Mouse (Mus musculus) stomach, postnatal 0 days (tissue): Measurements from ENCODE around the gene Chrna4. TPM values are rescaled to one million over a fixed set of nuclear protein-coding genes. Genes with fewer than 3 reads are reported as not detected.

ENCODE experiments used
- ATAC-seq: fragments of 200-750 bp; cut with Nextera tagmentation; 2 replicates; pipeline ENCODE4 v1.8.0; 2017; ENCODE audit not compliant: low FRiP score, low TSS enrichment
- DNase-seq: peaks from one replicate; pipeline ENCODE4 v3.0.0-alpha.2; 2016; ENCODE audit warnings: low spot score
- H3K27ac ChIP-seq: fragments of 300-500 bp; sonication (generic); replicated peaks from 2 replicates; pipeline ENCODE4 v1.5.1; 2014; ENCODE audit warnings: mild to moderate bottlenecking, control low read depth
- H3K27me3 ChIP-seq: fragments of 300-500 bp; sonication (generic); 2 replicates; pipeline ENCODE4 v1.6.1; 2014; ENCODE audit warnings: low read length; ENCODE audit not compliant: control insufficient read depth, insufficient read depth
- H3K36me3 ChIP-seq: fragments of 300-500 bp; sonication (generic); 2 replicates; pipeline ENCODE4 v1.6.1; 2014; ENCODE audit warnings: low read length, mixed read lengths; ENCODE audit not compliant: control insufficient read depth, insufficient read depth
- H3K4me1 ChIP-seq: fragments of 300-500 bp; sonication (generic); replicated peaks from 2 replicates; pipeline ENCODE4 v1.6.1; 2014; ENCODE audit warnings: antibody characterized with exemption; ENCODE audit not compliant: control insufficient read depth, insufficient read depth
- H3K4me2 ChIP-seq: fragments of 300-500 bp; sonication (generic); replicated peaks from 2 replicates; pipeline ENCODE4 v1.6.1; 2014; ENCODE audit warnings: low read depth, mild to moderate bottlenecking, control low read depth, moderate library complexity
- H3K4me3 ChIP-seq: fragments of 300-500 bp; sonication (generic); 2 replicates; pipeline ENCODE4 v1.5.1; 2014; ENCODE audit warnings: low read depth, low read length, control low read depth
- H3K9ac ChIP-seq: fragments of 300-500 bp; sonication (generic); 2 replicates; pipeline ENCODE4 v1.6.1; 2014; ENCODE audit warnings: mild to moderate bottlenecking, low read length, control low read depth, mixed read lengths
- H3K9me3 ChIP-seq: fragments of 300-500 bp; sonication (generic); 2 replicates; pipeline ENCODE4 v1.6.1; 2016; ENCODE audit warnings: low read length; ENCODE audit not compliant: control insufficient read depth
- CTCF ChIP-seq: IDR thresholded peaks from 2 replicates; pipeline ENCODE4 v1.5.1; 2016; ENCODE audit warnings: antibody characterized with exemption, low read depth, mild to moderate bottlenecking, moderate library complexity
- EP300 ChIP-seq: optimal IDR thresholded peaks from 2 replicates; pipeline ENCODE3; 2016; ENCODE audit warnings: antibody characterized with exemption
- WGBS: fragments of 180-500 bp; shearing (Covaris S2); extraction: QIAGEN DNeasy Blood & Tissue Kit; methylation state at CpG from one replicate; pipeline ENCODE4 v1.1.7; 2014; 5-methylcytosine and 5-hydroxymethylcytosine counted together
- polyA plus RNA-seq: library from polyadenylated mRNA; unstranded; fragments of >200 nt; fragmentation: Nextera tagmentation; extraction: Ambion mirVana; gene quantifications from 2 replicates; pipeline ENCODE4 v1.2.1, GENCODE M21; 2015

Chrna4 gene
- polyA plus RNA-seq, 1 experiment from 2014 or later = 0.18 TPM

- H3K9me3 ChIP-seq = no peaks in the 10 kb centered on the region
- no peaks in the 10 kb centered on the region for H3K27me3 ChIP-seq
- no peak for ATAC-seq
- WGBS = 76% methylated on average over 1 of the region's 1 CpGs
- no peak overlapping the region for H3K4me2 ChIP-seq
- TF ChIP-seq CTCF = no peak
- no peak for TF ChIP-seq EP300
- no peak overlapping the region for H3K4me3 ChIP-seq
- no peak overlapping the region for H3K9ac ChIP-seq
- no peak for DNase-seq
- H3K27ac ChIP-seq = no peak overlapping the region
- H3K36me3 ChIP-seq = no peaks in the 10 kb centered on the region
- no peaks in the 10 kb centered on the region for H3K4me1 ChIP-seq
These were observed 54.4 kb downstream of the Chrna4 start for GRCm38 (mm10) chr2:180988948-180989347.

GRCm38 (mm10) chr2:180988347-180988913 is 54.9 kb downstream of the Chrna4 start:
- Histone ChIP-seq H3K4me3 (no peak overlapping the region), H3K36me3 (no peaks in the 10 kb centered on the region), H3K4me1 (no peaks in the 10 kb centered on the region), H3K27ac (no peak overlapping the region), H3K9ac (no peak overlapping the region), H3K9me3 (no peaks in the 10 kb centered on the region), H3K4me2 (no peak overlapping the region), H3K27me3 (no peaks in the 10 kb centered on the region)
- DNase-seq = peak; percentile 27
- ATAC-seq = no peak; the same call in 1 of the 2 replicates
- TF ChIP-seq CTCF (peak; percentile 44), EP300 (no peak)
- WGBS = 43% methylated on average over 3 of the region's 3 CpGs

- no peaks in the 10 kb centered on the region for H3K36me3 ChIP-seq
- H3K9me3 ChIP-seq = no peaks in the 10 kb centered on the region
- H3K4me2 ChIP-seq = no peak overlapping the region
- H3K9ac ChIP-seq = no peak overlapping the region
- TF ChIP-seq EP300 (no peak), CTCF (no peak)
- ATAC-seq (peak; percentile 23; the same call in 1 of the 2 replicates), DNase-seq (no peak)
- WGBS = 78% methylated on average over 5 of the region's 5 CpGs
- H3K27me3 ChIP-seq = no peaks in the 10 kb centered on the region
- H3K4me1 ChIP-seq = no peaks in the 10 kb centered on the region
- no peak overlapping the region for H3K4me3 ChIP-seq
- H3K27ac ChIP-seq = no peak overlapping the region
These were observed 55.8 kb downstream of the Chrna4 start for GRCm38 (mm10) chr2:180987432-180988030.

- WGBS = 71% methylated on average over 1 of the region's 1 CpGs
- Histone ChIP-seq H3K27me3 (no peaks in the 10 kb centered on the region), H3K4me3 (no peak overlapping the region), H3K36me3 (0 out of 2 replicates have a peak, but pooled peaks cover under 1% of the 10 kb centered on the region), H3K27ac (0 out of 2 replicates have a peak overlapping the region, but pooled peaks have one; percentile 58), H3K9ac (no peak overlapping the region), H3K4me1 (no peaks in the 10 kb centered on the region), H3K9me3 (no peaks in the 10 kb centered on the region), H3K4me2 (no peak overlapping the region)
- no peak for DNase-seq
- no peak for ATAC-seq
- TF ChIP-seq EP300 = no peak
- no peak for TF ChIP-seq CTCF
These were observed 56.3 kb downstream of the Chrna4 start for GRCm38 (mm10) chr2:180987001-180987400.

- DNase-seq = no peak
- no peak within 1 kb of the TSS for H3K4me3 ChIP-seq
- no peaks in the 10 kb centered on the region for H3K4me1 ChIP-seq
- H3K27ac ChIP-seq = 0 out of 2 replicates have a peak within 1 kb of the TSS, but pooled peaks have one; percentile 58
- H3K36me3 ChIP-seq = peaks cover 4% of the 10 kb centered on the region; the same call in 1 of the 2 replicates
- no peak within 1 kb of the TSS for H3K4me2 ChIP-seq
- ATAC-seq = no peak
- H3K27me3 ChIP-seq = no peaks in the 10 kb centered on the region
- H3K9ac ChIP-seq = no peak within 1 kb of the TSS
- 53% methylated on average over 2 of the region's 2 CpGs for WGBS
- no peaks in the 10 kb centered on the region for H3K9me3 ChIP-seq
- TF ChIP-seq EP300 = no peak
These were observed 56.9 kb downstream of the Chrna4 start, which contains the start of gene Col20a1 for GRCm38 (mm10) chr2:180986449-180986848. TSS of gene Col20a1 (plus strand) at chr2:180986535.

- H3K4me3 ChIP-seq = no peak overlapping the region
- H3K36me3 ChIP-seq = peaks cover 12% of the 10 kb centered on the region
- WGBS = 54% methylated on average over 2 of the region's 2 CpGs
- no peak overlapping the region for H3K4me2 ChIP-seq
- ATAC-seq (no peak), DNase-seq (no peak)
- H3K9me3 ChIP-seq = no peaks in the 10 kb centered on the region
- no peaks in the 10 kb centered on the region for H3K27me3 ChIP-seq
- TF ChIP-seq EP300 = no peak
- no peak for TF ChIP-seq CTCF
- no peak overlapping the region for H3K27ac ChIP-seq
- H3K9ac ChIP-seq = no peak overlapping the region
- no peaks in the 10 kb centered on the region for H3K4me1 ChIP-seq
These were observed 57.7 kb downstream of the Chrna4 start for GRCm38 (mm10) chr2:180985635-180986034.
